Mouse (Mus musculus) brain, embryonic 14.5 days (tissue): ENCODE results near the gene Robo1. TPM values are rescaled to one million over a fixed set of nuclear protein-coding genes. Genes with fewer than 3 reads are reported as not detected.

ENCODE experiments used
- DNase-seq: peaks from one replicate; pipeline ENCODE4 v3.0.0-alpha.2; 2011; ENCODE audit warnings: low read depth
- CTCF ChIP-seq: fragments of 200-500 bp; IDR thresholded peaks from 2 replicates; pipeline ENCODE4 v1.5.1; 2012; ENCODE audit warnings: inconsistent platforms, mild to moderate bottlenecking, moderate library complexity, borderline replicate concordance; ENCODE audit not compliant: insufficient read depth, insufficient read length; ENCODE audit errors: extremely low read depth
- POLR2A ChIP-seq: fragments of 200-500 bp; IDR thresholded peaks from 2 replicates; pipeline ENCODE4 v1.6.1; 2012; ENCODE audit warnings: mild to moderate bottlenecking, inconsistent platforms, borderline replicate concordance; ENCODE audit not compliant: poor library complexity, insufficient read depth, insufficient read length, severe bottlenecking; ENCODE audit errors: extremely low read depth
- polyA plus RNA-seq: library from polyadenylated mRNA; depleted of rRNA; stranded (reverse); fragments of >200 nt; gene quantifications from 2 replicates; pipeline ENCODE4 v1.2.3, GENCODE M21; 2012

Gene Robo1
- polyA plus RNA-seq, 1 experiment, result 97.8 TPM

- TF ChIP-seq POLR2A (no peak), CTCF (no peak)
Observed at GRCm38 (mm10) chr16:72563196-72563963, 255.3 kb downstream of the Robo1 start.

DNA sequence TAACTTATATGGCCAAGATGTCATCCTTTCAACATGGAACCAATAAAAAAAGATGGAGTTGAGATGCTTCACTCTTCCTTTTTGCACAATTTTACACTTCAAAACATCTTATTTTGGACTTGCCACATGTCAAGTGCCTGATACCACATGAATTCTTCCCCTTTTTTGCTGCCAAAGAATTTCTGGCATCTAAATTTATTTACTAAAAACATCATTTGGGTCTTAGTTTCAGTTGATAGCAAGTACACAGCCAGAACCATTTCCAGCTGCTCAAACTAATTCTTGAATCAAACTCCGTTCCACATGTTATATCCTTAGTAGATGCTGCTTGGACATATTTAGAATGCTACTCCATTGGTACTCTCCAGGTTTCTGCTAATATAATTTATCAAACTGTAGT is 267.1 kb downstream of the Robo1 start:
- TF ChIP-seq POLR2A, result no peak
- TF ChIP-seq CTCF, result no peak
- no peak for DNase-seq

More at GRCm38 (mm10) chr16:72563196-72563963, 255.3 kb downstream of the Robo1 start:
- DNase-seq, result peak; percentile 35

- DNase-seq, result peak; percentile 53
Observed at GRCm38 (mm10) chr16:72576956-72577355, 268.9 kb downstream of the Robo1 start.

DNA sequence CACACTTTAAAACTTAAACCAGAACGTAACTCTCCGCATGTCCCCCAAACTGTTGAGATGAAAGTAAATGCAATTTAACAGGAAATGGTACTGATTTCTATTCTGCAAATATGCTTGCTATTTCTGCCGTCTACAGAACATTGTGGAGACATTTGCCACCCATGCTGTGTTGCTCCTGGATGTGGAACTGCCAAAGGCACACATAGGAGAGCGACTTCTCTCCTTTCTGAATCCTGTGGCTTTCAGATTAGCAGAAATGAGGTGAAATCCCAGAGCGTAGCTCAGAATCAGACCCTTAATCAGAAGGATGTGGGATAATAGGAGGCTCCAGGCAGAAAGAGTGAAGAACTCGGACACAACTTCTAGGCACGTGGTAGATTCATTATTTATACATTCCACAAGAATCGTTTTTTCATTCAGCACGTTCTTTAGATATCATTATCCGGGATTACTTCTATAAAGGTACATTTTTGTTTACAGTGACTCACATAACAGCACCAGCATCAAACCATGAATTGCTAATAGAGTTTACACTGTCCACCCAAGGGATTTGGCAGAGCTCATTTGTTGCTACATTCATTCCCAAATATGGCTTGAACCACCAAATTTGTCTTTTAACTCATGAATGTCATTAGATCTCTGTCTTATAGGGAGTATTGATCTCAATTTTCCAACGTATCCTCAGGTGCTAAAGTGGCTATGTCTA is 276.5 kb downstream of the Robo1 start:
- peak; percentile 60 for DNase-seq

More at GRCm38 (mm10) chr16:72576956-72577355, 268.9 kb downstream of the Robo1 start:
- TF ChIP-seq CTCF, result no peak
- TF ChIP-seq POLR2A, result no peak

GRCm38 (mm10) chr16:72585160-72585813 is 277.2 kb downstream of the Robo1 start:
- DNase-seq, result peak; percentile 86
- TF ChIP-seq CTCF, result no peak
- no peak for TF ChIP-seq POLR2A

More for the DNA sequence above, 276.5 kb downstream of the Robo1 start:
- TF ChIP-seq POLR2A (no peak), CTCF (no peak)

DNA sequence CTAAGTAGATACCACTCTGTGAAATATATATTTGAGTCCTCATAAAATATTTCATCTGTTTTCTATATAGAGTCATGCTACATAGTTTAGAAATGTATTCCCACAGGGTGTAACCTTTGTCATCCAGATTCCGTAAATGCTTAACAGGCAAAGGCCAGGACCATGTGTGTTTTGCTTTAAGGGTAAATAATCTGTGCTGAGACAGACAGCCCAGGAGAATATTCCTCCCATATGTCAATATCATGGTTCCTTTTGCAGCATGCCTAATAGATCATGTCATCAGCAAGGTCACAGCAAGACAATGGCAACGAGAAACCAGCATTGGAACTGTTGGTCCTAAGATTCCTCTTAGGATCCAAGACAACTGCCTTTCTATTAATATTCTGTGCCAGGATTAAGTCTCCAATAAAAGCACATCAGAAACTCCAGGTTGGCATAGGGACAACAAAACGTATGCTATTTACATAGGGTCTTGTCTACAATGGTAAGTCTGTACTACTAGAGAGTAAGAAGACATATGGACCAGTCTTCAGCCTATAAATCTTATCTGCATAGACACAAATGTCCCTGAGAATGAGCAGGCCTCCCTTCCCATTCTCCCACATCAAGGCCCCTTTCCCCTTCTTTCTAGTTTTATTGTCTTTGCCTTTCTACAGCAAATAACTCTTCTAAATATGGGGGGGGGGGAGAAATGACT is 279.4 kb downstream of the Robo1 start:
- TF ChIP-seq CTCF, result no peak
- TF ChIP-seq POLR2A, result no peak
- no peak for DNase-seq

DNA sequence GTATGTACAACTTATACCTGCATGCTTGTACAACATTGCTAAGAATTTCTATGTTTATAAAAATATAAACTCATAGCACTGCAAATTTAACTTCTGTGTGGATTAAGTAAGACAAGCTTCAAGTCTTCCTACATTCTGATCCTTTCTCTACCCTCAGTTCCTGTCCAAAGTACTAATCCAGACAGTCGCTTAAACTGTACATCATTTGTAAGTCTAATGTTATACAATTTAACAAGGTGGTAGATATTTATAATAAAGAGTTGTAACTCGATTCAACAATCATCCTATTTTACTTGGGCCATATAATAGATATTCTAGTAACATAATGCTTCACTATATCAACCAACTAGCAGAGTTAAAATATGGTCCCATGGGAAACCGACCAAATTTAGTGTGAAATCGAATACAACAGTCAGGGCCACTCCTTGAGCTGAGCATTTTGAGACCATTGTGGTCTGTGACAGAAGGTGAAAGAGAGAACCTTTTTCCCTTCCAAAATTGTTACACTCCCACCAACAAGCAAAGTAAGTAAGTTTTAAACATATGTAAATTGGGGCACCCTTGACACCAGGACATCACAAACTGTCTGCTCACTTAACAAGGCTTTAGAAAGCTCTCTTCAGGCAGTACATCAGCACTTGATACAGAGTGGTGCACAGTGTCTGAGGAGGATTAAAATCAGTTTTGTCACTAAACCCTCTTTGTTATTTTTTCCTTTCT is 295.5 kb downstream of the Robo1 start:
- DNase-seq, result peak; percentile 51
- TF ChIP-seq POLR2A (no peak), CTCF (no peak)

DNA sequence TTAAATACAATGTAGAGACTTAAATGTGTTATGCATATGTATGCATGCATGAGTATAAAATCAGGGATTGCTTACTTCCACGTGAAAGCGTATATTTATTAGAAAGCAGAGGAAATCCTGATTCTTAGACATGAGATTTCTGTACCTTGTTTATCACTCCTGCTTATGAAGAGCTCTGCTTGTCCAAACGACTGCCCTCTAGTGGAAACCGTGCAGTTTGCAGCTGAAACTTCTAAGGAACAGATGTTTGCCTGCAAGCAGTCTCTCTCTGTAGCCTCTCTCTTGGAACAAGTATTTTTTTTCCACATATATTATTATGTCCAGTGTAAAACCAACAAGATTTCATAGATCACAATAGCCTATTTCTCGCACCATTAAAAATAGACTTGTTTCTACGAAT is 297.0 kb downstream of the Robo1 start:
- peak; percentile 95 for DNase-seq
- TF ChIP-seq CTCF, result peak; percentile 83; the same call in 1 of the 2 replicates
- TF ChIP-seq POLR2A, result no peak

DNA sequence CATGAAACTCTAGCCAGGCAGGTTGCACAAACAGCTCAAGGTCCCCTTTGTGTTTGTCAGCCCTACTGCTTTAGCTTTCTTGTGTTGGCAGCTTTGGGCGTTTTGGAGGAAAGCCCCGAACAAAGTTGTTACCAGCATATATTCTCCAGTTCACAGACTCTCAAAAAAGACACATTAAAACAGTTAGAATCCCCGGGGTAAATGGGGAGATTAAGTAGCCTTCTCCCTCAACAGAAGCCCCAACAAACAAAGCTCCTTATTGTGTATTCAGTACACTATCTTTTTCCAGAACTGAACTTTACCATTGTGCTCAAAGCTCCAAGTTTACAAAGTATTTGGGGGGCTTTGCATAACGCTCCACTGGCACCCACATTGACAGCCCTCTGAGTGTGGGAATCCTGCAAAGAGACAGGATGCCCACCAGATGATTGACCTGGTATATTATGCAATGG is 302.6 kb downstream of the Robo1 start:
- TF ChIP-seq CTCF (no peak), POLR2A (no peak)
- DNase-seq, result peak; percentile 93

DNA sequence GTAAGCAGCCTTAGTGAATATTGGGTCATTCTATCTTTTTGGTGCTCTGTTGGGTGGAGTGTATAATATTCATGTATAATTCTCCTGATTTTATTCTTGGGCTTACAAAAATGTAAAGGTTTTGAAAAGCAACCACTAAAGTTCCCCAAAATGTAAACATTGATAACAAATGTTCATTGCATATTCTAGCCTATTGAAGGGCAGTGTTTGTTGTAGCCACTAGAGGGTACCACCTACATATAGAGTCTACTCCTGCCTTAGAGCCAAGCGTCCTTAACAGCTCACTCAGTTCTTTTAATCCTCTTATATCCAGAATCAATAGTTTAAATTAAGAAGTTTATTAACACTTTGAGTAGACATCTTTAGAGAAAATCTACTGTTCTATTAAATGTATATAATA is 306.8 kb downstream of the Robo1 start:
- DNase-seq, result peak; percentile 71
- TF ChIP-seq CTCF, result peak; percentile 56; the same call in 1 of the 2 replicates
- TF ChIP-seq POLR2A, result no peak
